Comparison of ENCODE assay signal across 19 mouse cellular contexts in genomic region chr10:84610783-84611182, GRCm38 (mm10). TPM values are rescaled to one million over a fixed set of nuclear protein-coding genes. Genes with fewer than 3 reads are reported as not detected.
DNase-seq lines count a peak whose midpoint lies in the region; ATAC-seq and TF ChIP-seq lines count a peak whose summit lies in the region.
"Had no signal": no experiment of that assay in that cellular context is flagged by ENCODE, and none has a peak within 500 bp of the region (broad histone marks: within the 10 kb centered on the region; RNA-seq: fewer than 3 reads in every experiment).

No protein-coding gene starts in this region.

- no peak for TF ChIP-seq EP300 in heart, adult 2 months (IDR thresholded peaks at IDR 0.05; ENCODE audit: insufficient read depth, low read depth, low read length)

- no peaks in the 10 kb centered on the region for H3K27me3 ChIP-seq in heart, embryonic 12.5 days (replicated peaks)
- H3K27me3 ChIP-seq in heart, adult 2 months (ENCODE audit: control insufficient read depth, insufficient read depth, low read length), result no peaks in the 10 kb centered on the region
- H3K27me3 ChIP-seq in embryonic facial prominence, embryonic 11.5 days (ENCODE audit: control insufficient read depth, insufficient read depth, low read length), result no peaks in the 10 kb centered on the region
- no peaks in the 10 kb centered on the region for H3K27me3 ChIP-seq in hindbrain, embryonic 11.5 days (ENCODE audit: control insufficient read depth, insufficient read depth, low read length)
- H3K27me3 ChIP-seq: embryonic facial prominence, embryonic 13.5 days; hindbrain, embryonic 12.5 days; midbrain, embryonic 15.5 days had no signal

- no peaks in the 10 kb centered on the region for H3K9me3 ChIP-seq in heart, embryonic 12.5 days (replicated peaks)
- H3K9me3 ChIP-seq in embryonic facial prominence, embryonic 11.5 days (replicated peaks; ENCODE audit: control insufficient read depth, low read length), result no peaks in the 10 kb centered on the region
- H3K9me3 ChIP-seq in hindbrain, embryonic 11.5 days (ENCODE audit: control insufficient read depth, low read length), result no peaks in the 10 kb centered on the region
- H3K9me3 ChIP-seq: hindbrain, embryonic 12.5 days; midbrain, embryonic 15.5 days had no signal

- H3K79me2 ChIP-seq in heart, adult 2 months (replicated peaks; ENCODE audit: control insufficient read depth, insufficient read depth, low read length), result no peaks in the 10 kb centered on the region

- H3K36me3 ChIP-seq in heart, embryonic 12.5 days, result peaks cover 6% of the 10 kb centered on the region
- peaks cover 22% of the 10 kb centered on the region for H3K36me3 ChIP-seq in heart, adult 2 months (ENCODE audit: control insufficient read depth, insufficient read depth, low read length)
- H3K36me3 ChIP-seq in embryonic facial prominence, embryonic 11.5 days (replicated peaks; ENCODE audit: control insufficient read depth, insufficient read depth, low read depth, low read length), result no peaks in the 10 kb centered on the region
- H3K36me3 ChIP-seq in hindbrain, embryonic 11.5 days (ENCODE audit: control insufficient read depth, insufficient read depth, low read length), result no peaks in the 10 kb centered on the region
- H3K36me3 ChIP-seq: midbrain, embryonic 15.5 days had no signal

- no peak for TF ChIP-seq CTCF in heart, adult 2 months (IDR thresholded peaks at IDR 0.05)

- H3K4me2 ChIP-seq in heart, embryonic 12.5 days, result no peak overlapping the region
- no peak overlapping the region for H3K4me2 ChIP-seq in embryonic facial prominence, embryonic 11.5 days (ENCODE audit: low read depth, low read length)
- no peak overlapping the region for H3K4me2 ChIP-seq in hindbrain, embryonic 11.5 days (replicated peaks; ENCODE audit: low read depth, low read length)
- H3K4me2 ChIP-seq: embryonic facial prominence, embryonic 13.5 days; hindbrain, embryonic 12.5 days; midbrain, embryonic 15.5 days had no signal

- H3K27ac ChIP-seq in heart, embryonic 12.5 days (ENCODE audit: poor library complexity, severe bottlenecking), result peak overlapping the region; percentile 84
- H3K27ac ChIP-seq in heart, adult 2 months, result no peak overlapping the region; the same call in 1 of the 2 replicates
- H3K27ac ChIP-seq in embryonic facial prominence, embryonic 11.5 days (replicated peaks; ENCODE audit: low read depth, low read length), result 0 out of 2 replicates have a peak overlapping the region, but pooled peaks have one; percentile 3
- H3K27ac ChIP-seq in hindbrain, embryonic 11.5 days (ENCODE audit: low read depth, low read length), result no peak overlapping the region
- H3K27ac ChIP-seq: embryonic facial prominence, embryonic 13.5 days; hindbrain, embryonic 12.5 days; liver, embryonic 14.5 days; midbrain, embryonic 15.5 days had no signal

- no peak overlapping the region for H3K9ac ChIP-seq in heart, embryonic 12.5 days
- no peak overlapping the region for H3K9ac ChIP-seq in heart, adult 2 months (ENCODE audit: low read depth, low read length)
- no peak overlapping the region for H3K9ac ChIP-seq in embryonic facial prominence, embryonic 11.5 days (replicated peaks; ENCODE audit: low read length)
- H3K9ac ChIP-seq in hindbrain, embryonic 11.5 days (ENCODE audit: low read depth, low read length), result no peak overlapping the region
- H3K9ac ChIP-seq: embryonic facial prominence, embryonic 13.5 days; hindbrain, embryonic 12.5 days; liver, embryonic 14.5 days; midbrain, embryonic 15.5 days had no signal

- no peak for ATAC-seq in heart, embryonic 12.5 days (ENCODE audit: insufficient number of reproducible peaks, low FRiP score)
- no peak for ATAC-seq in embryonic facial prominence, embryonic 11.5 days (replicated peaks; ENCODE audit: insufficient number of reproducible peaks, low FRiP score, low TSS enrichment, low read depth)
- no peak for ATAC-seq in hindbrain, embryonic 11.5 days (ENCODE audit: low FRiP score)
- ATAC-seq: forebrain, embryonic 14.5 days; midbrain, embryonic 15.5 days had no signal

- no peak for DNase-seq in heart, adult 2 months
- DNase-seq in adipocyte (ENCODE audit: low spot score), result peak; percentile 19
- no peak for DNase-seq in embryonic facial prominence, embryonic 11.5 days (ENCODE audit: low spot score)
- peak; percentile 43 for DNase-seq in lung, postnatal 10 days
- DNase-seq in hindbrain, embryonic 11.5 days (ENCODE audit: low spot score), result no peak
- DNase-seq in layer of hippocampus, postnatal 36 days, result no peak
- DNase-seq: B cell, adult 2 months; cerebellum, adult 2 months; gastrocnemius, postnatal 25 days; kidney, adult 18-20 months; kidney, postnatal 10 days; thymus, adult 2 months had no signal

- intact Hi-C loops in heart, adult 2 months (cut with DNase I), result no loop called here

- WGBS in heart, embryonic 12.5 days, result 64% methylated on average over 3 of the region's 3 CpGs
- 59% methylated on average over 3 of the region's 3 CpGs for WGBS in heart, adult 2 months
- WGBS in embryonic facial prominence, embryonic 11.5 days, result 66% methylated on average over 3 of the region's 3 CpGs
- WGBS in hindbrain, embryonic 11.5 days, result 72% methylated on average over 3 of the region's 3 CpGs

- H3K4me1 ChIP-seq in heart, embryonic 12.5 days (replicated peaks), result peaks cover 51% of the 10 kb centered on the region
- H3K4me1 ChIP-seq in heart, adult 2 months (ENCODE audit: control insufficient read depth, insufficient read depth, low read length), result peaks cover 4% of the 10 kb centered on the region
- no peaks in the 10 kb centered on the region for H3K4me1 ChIP-seq in embryonic facial prominence, embryonic 11.5 days (ENCODE audit: control insufficient read depth, insufficient read depth, low read length)
- no peaks in the 10 kb centered on the region for H3K4me1 ChIP-seq in hindbrain, embryonic 11.5 days (replicated peaks; ENCODE audit: control insufficient read depth, insufficient read depth, low read length)
- H3K4me1 ChIP-seq: embryonic facial prominence, embryonic 13.5 days; hindbrain, embryonic 12.5 days; midbrain, embryonic 15.5 days had no signal

- no peak overlapping the region for H3K4me3 ChIP-seq in heart, embryonic 12.5 days
- no peak overlapping the region for H3K4me3 ChIP-seq in heart, adult 2 months
- no peak overlapping the region for H3K4me3 ChIP-seq in embryonic facial prominence, embryonic 11.5 days (ENCODE audit: low read depth, low read length)
- no peak overlapping the region for H3K4me3 ChIP-seq in hindbrain, embryonic 11.5 days (ENCODE audit: low read depth, low read length)
- H3K4me3 ChIP-seq: embryonic facial prominence, embryonic 13.5 days; hindbrain, embryonic 12.5 days; midbrain, embryonic 15.5 days; myocyte had no signal

- TF ChIP-seq POLR2A in heart, adult 2 months (IDR thresholded peaks at IDR 0.05; ENCODE audit: insufficient read depth, low read depth, low read length), result no peak

RNA-seq across cellular contexts. Expression of gene Polr3b, which starts 11.3 kb away (rescaled TPM):
- 13.3 and 13.4 TPM in 2 replicates for polyA plus RNA-seq in heart, embryonic 12.5 days (2016; fragmentation: Nextera tagmentation; extraction: Ambion mirVana)
- total RNA-seq in heart, adult 2 months (2021), result 10 to 100 TPM in 1 of 2 experiments, 1 to 10 TPM in 1; 8.9 to 10.9 TPM
- 3.0 and 5.1 TPM in 2 replicates for polyA plus RNA-seq in heart, adult 2 months (2012; rRNA removed)
- 19.6 and 20.1 TPM in 2 replicates for polyA plus RNA-seq in embryonic facial prominence, embryonic 11.5 days (2014; fragmentation: Nextera tagmentation; extraction: Ambion mirVana)
- polyA plus RNA-seq in hindbrain, embryonic 11.5 days (2014; fragmentation: Nextera tagmentation; extraction: Ambion mirVana), result 18.2 and 19.5 TPM in 2 replicates
- total RNA-seq in layer of hippocampus, postnatal 36 days (2021), result 10 to 100 TPM; 14.2 to 16.0 TPM

RNA-seq across cellular contexts. Expression of gene Tcp11l2, which starts 34.4 kb away (rescaled TPM):
- 29.1 and 32.2 TPM in 2 replicates for polyA plus RNA-seq in heart, embryonic 12.5 days (2016; fragmentation: Nextera tagmentation; extraction: Ambion mirVana)
- total RNA-seq in heart, adult 2 months (2021), result 100 to 1,000 TPM; 118 to 157 TPM
- 129 and 204 TPM in 2 replicates for polyA plus RNA-seq in heart, adult 2 months (2012; rRNA removed)
- polyA plus RNA-seq in embryonic facial prominence, embryonic 11.5 days (2014; fragmentation: Nextera tagmentation; extraction: Ambion mirVana), result 8.5 and 9.7 TPM in 2 replicates
- 11.5 and 13.0 TPM in 2 replicates for polyA plus RNA-seq in hindbrain, embryonic 11.5 days (2014; fragmentation: Nextera tagmentation; extraction: Ambion mirVana)
- 10 to 100 TPM; 28.4 to 31.1 TPM for total RNA-seq in layer of hippocampus, postnatal 36 days (2021)

Comparison
In these comparisons a context has a peak if more than half of its experiments do, and no peak if none do; other contexts are left out.
1. H3K27ac ChIP-seq: peak in heart, embryonic 12.5 days (single experiment) and embryonic facial prominence, embryonic 11.5 days (single experiment); none in heart, adult 2 months (single experiment) and hindbrain, embryonic 11.5 days (single experiment).
2. DNase-seq: peak in adipocyte (single experiment) and lung, postnatal 10 days (single experiment); none in heart, adult 2 months (0 of 2), embryonic facial prominence, embryonic 11.5 days (single experiment), hindbrain, embryonic 11.5 days (single experiment) and layer of hippocampus, postnatal 36 days (0 of 2).